Mouse (Mus musculus) cerebellum, adult 2 months (tissue): ENCODE measurements around the gene Mllt1.

ENCODE experiments used
- CTCF ChIP-seq: fragments of 200-500 bp; IDR thresholded peaks from 2 replicates; pipeline ENCODE4 v1.5.1; 2011; ENCODE audit warnings: low read depth, mild to moderate bottlenecking, control low read depth, low read length, moderate library complexity, borderline replicate concordance; ENCODE audit not compliant: insufficient read depth
- POLR2A ChIP-seq: fragments of 200-500 bp; IDR thresholded peaks from 2 replicates; pipeline ENCODE4 v1.6.1; 2011; ENCODE audit warnings: low read length, control low read depth, borderline replicate concordance; ENCODE audit not compliant: insufficient read depth

- TF ChIP-seq POLR2A: no peak
- no peak for TF ChIP-seq CTCF
These were observed 34.1 kb upstream of the Mllt1 start for GRCm38 (mm10) chr17:56969321-56969720.
